ENCODE assay signal across 17 mouse cellular contexts in the genomic region with DNA sequence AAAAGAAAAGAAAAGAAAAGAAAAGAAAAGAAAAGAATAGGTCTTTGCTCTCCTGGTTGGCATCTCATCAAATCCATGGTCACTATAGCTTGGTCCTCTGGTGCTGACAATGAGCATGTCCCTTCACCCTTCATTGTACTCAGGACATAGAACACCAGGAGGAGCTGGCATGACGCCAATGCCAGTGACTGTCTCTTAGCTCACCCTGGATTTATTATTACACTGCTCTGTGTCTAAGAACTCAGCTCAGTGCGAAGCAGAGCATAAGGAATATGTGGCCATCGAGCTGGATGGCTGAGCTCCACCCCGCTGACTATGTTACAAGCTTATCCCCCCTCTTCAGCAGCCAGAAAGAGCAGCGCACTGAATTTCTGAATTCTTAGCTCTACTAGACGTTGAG. TPM values are rescaled to one million over a fixed set of nuclear protein-coding genes. Genes with fewer than 3 reads are reported as not detected.
DNase-seq lines count a peak whose midpoint lies in the region; TF ChIP-seq lines count a peak whose summit lies in the region.
"Had no signal": no experiment of that assay in that cellular context is flagged by ENCODE, and none has a peak within 500 bp of the region (broad histone marks: within the 10 kb centered on the region; RNA-seq: fewer than 3 reads in every experiment).

No protein-coding gene starts in this region.

- intact Hi-C loops in left cerebral cortex, postnatal 4 days (cut with DNase I): no loop called here

- TF ChIP-seq POLR2A in brain, embryonic 14.5 days (IDR thresholded peaks at IDR 0.05; ENCODE audit: borderline replicate concordance, extremely low read depth, insufficient read depth, insufficient read length, poor library complexity, severe bottlenecking): no peak

- peak; percentile 15 for DNase-seq in adrenal gland, postnatal 14 days
- DNase-seq in adrenal gland, adult 8-10 months: no peak
- peak; percentile 34 for DNase-seq in left cerebral cortex, postnatal 4 days
- no peak for DNase-seq in left cerebral cortex, adult 9 months (ENCODE audit: low spot score in 2 of 2)
- peak; percentile 19 for DNase-seq in brain, embryonic 14.5 days (ENCODE audit: low read depth)
- peak; percentile 59 for DNase-seq in kidney, postnatal 10 days
- DNase-seq in urinary bladder, adult 2 months (ENCODE audit: low spot score): no peak
- no peak for DNase-seq in frontal cortex, postnatal 36 days (ENCODE audit: low spot score in 2 of 2)
- DNase-seq: cerebellum, adult 8-10 months; gastrocnemius, postnatal 25 days; heart, postnatal 14 days; liver; liver, postnatal 0 days; lung, postnatal 36 days; thymus, postnatal 25 days had no signal

- no peak for TF ChIP-seq CTCF in brain, embryonic 14.5 days (IDR thresholded peaks at IDR 0.05; ENCODE audit: borderline replicate concordance, extremely low read depth, insufficient read depth, insufficient read length)

RNA-seq across cellular contexts. Expression of a gene that starts 42.8 kb away (rescaled TPM):
- 0.85 and 1.4 TPM in 2 replicates for total RNA-seq in adrenal gland, postnatal 14 days (2021)
- total RNA-seq in adrenal gland, adult 8-10 months (2022): under 1 TPM; 0.35 to 0.56 (median 0.47) TPM
- 1 to 10 TPM; 7.4 to 7.5 TPM for total RNA-seq in left cerebral cortex, postnatal 4 days (2021)
- 2.0 and 2.3 TPM in 2 replicates for polyA plus RNA-seq in brain, embryonic 14.5 days (2012; rRNA removed)
- polyA plus RNA-seq in urinary bladder, adult 2 months (2012; rRNA removed): 64.7 and 68.9 TPM in 2 replicates
- total RNA-seq: MEL had no signal
- polyA plus RNA-seq: myocyte had no signal

Comparison
In these comparisons a context has a peak if more than half of its experiments do, and no peak if none do; other contexts are left out.
1. DNase-seq: peak in adrenal gland, postnatal 14 days (single experiment), left cerebral cortex, postnatal 4 days (single experiment), brain, embryonic 14.5 days (single experiment) and kidney, postnatal 10 days (single experiment); none in adrenal gland, adult 8-10 months (single experiment), left cerebral cortex, adult 9 months (0 of 2), urinary bladder, adult 2 months (single experiment) and frontal cortex, postnatal 36 days (0 of 2).